Mouse (Mus musculus): ENCODE measurements around the gene Mios.

Mios gene

GRCm38 (mm10) chr6:8209047-8209865, at the start of gene Mios:
Gene Mios (plus strand): TSS chr6:8209222.
- DNase-seq (ENCODE audit: low read depth, low spot score): peak; percentile 95

GRCm38 (mm10) chr6:8160001-8160400, 49.0 kb upstream of the Mios start:
- DNase-seq (ENCODE audit: low read depth, low spot score): no peak

GRCm38 (mm10) chr6:8164741-8165140, 44.3 kb upstream of the Mios start:
- DNase-seq (ENCODE audit: low read depth, low spot score): no peak

- no peak for DNase-seq (ENCODE audit: low read depth, low spot score)
Observed at GRCm38 (mm10) chr6:8172101-8172500, 36.9 kb upstream of the Mios start.

GRCm38 (mm10) chr6:8174062-8174461, 35.0 kb upstream of the Mios start:
- no peak for DNase-seq (ENCODE audit: low read depth, low spot score)

- DNase-seq (ENCODE audit: low read depth, low spot score): no peak
Observed at GRCm38 (mm10) chr6:8175346-8175745, 33.7 kb upstream of the Mios start.

GRCm38 (mm10) chr6:8176116-8176515, 32.9 kb upstream of the Mios start:
- DNase-seq (ENCODE audit: low read depth, low spot score): no peak

GRCm38 (mm10) chr6:8178397-8178941, 30.6 kb upstream of the Mios start:
- no peak for DNase-seq (ENCODE audit: low read depth, low spot score)

GRCm38 (mm10) chr6:8188599-8189233, 20.3 kb upstream of the Mios start:
- no peak for DNase-seq (ENCODE audit: low read depth, low spot score)

GRCm38 (mm10) chr6:8189917-8190316, 19.1 kb upstream of the Mios start:
- no peak for DNase-seq (ENCODE audit: low read depth, low spot score)

- no peak for DNase-seq (ENCODE audit: low read depth, low spot score)
Observed at GRCm38 (mm10) chr6:8192517-8192916, 16.5 kb upstream of the Mios start, which contains the start of gene Col28a1. Gene Col28a1 (minus strand): TSS chr6:8192617.

- no peak for DNase-seq (ENCODE audit: low read depth, low spot score)
Observed at GRCm38 (mm10) chr6:8209866-8210186, 804 bp downstream of the Mios start.

GRCm38 (mm10) chr6:8210661-8211060, 1.6 kb downstream of the Mios start:
- DNase-seq (ENCODE audit: low read depth, low spot score): no peak

- DNase-seq (ENCODE audit: low read depth, low spot score): no peak
Observed at GRCm38 (mm10) chr6:8227035-8227434, 18.0 kb downstream of the Mios start.

GRCm38 (mm10) chr6:8228596-8228995, 19.6 kb downstream of the Mios start:
- DNase-seq (ENCODE audit: low read depth, low spot score): no peak

GRCm38 (mm10) chr6:8258316-8258715, 49.3 kb downstream of the Mios start:
- DNase-seq (ENCODE audit: low read depth, low spot score): peak; percentile 3

GRCm38 (mm10) chr6:8259004-8259666, 50.1 kb downstream of the Mios start, which contains the start of the genes Rpa3, Umad1 and Gm45062:
Gene Rpa3 (minus strand): TSS chr6:8259173.
Gene Umad1 (plus strand): TSS chr6:8259288.
Gene Gm45062 (plus strand): TSS chr6:8259450.
- DNase-seq (ENCODE audit: low read depth, low spot score): peak; percentile 98

- no peak for DNase-seq (ENCODE audit: low read depth, low spot score)
Observed at GRCm38 (mm10) chr6:8259667-8260044, 50.6 kb downstream of the Mios start.

GRCm38 (mm10) chr6:8271047-8271446, 62.0 kb downstream of the Mios start:
- no peak for DNase-seq (ENCODE audit: low read depth, low spot score)

- peak; percentile 58 for DNase-seq (ENCODE audit: low read depth, low spot score)
Observed at GRCm38 (mm10) chr6:8274387-8275054, 65.5 kb downstream of the Mios start.

- DNase-seq (ENCODE audit: low read depth, low spot score): peak; percentile 51
Observed at GRCm38 (mm10) chr6:8275098-8275497, 66.1 kb downstream of the Mios start.

GRCm38 (mm10) chr6:8276431-8276830, 67.4 kb downstream of the Mios start:
- no peak for DNase-seq (ENCODE audit: low read depth, low spot score)

Measured in CD4-positive helper T cell, adult 2 months (primary cell).